Mouse (Mus musculus): ENCODE results near the gene Slc6a3.

Gene Slc6a3

GRCm38 (mm10) chr13:73536403-73536821, at the start of gene Slc6a3:
Gene Slc6a3, plus strand, starts transcription at chr13:73536747.
- no peak for DNase-seq (ENCODE audit: low spot score in 2 of 2)

- no peak for DNase-seq (ENCODE audit: low spot score in 2 of 2)
Observed at GRCm38 (mm10) chr13:73488105-73488504, 48.4 kb upstream of the Slc6a3 start.

DNA sequence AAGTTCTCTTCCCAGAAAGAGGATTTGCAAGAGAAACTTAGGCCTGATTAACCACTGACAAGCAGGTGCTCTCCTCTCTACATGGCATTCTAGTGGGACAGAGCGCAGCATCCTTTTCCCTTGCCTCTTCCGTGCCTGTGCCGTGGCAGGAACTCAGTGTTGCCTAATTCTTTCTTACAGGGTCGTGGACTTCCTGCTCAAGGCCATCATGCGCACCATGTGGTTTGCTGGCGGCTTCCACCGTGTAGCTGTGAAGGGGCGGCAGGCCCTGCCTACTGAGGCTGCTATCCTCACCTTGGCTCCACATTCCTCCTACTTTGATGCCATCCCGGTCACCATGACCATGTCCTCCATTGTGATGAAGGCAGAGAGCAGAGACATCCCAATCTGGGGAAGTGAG, 47.8 kb upstream of the Slc6a3 start:
- no peak for DNase-seq (ENCODE audit: low spot score in 2 of 2)

DNA sequence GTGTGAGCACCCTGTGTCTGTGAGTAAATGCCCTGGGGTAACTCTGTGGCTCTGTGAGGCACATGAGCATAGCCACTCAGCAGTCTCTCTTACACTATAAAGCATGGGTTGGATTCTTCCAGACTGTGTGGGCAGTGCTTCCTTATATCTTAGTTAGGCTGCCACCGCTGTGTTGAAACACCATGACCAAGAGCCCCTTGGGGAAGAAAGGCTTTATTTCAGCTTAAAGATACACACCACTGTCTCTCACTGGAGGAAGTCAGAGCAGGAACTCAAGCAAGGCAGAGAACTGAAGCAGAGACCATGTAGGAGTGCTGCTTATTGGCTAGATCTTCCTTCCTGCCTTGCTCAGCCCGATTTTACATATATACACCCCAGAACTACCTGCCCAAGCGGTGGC, 46.6 kb upstream of the Slc6a3 start:
- DNase-seq (ENCODE audit: low spot score in 2 of 2), result no peak

- peak in 1 of 2 experiments; percentile 34 for DNase-seq (ENCODE audit: low spot score in 2 of 2)
Observed at GRCm38 (mm10) chr13:73490564-73491170, 45.9 kb upstream of the Slc6a3 start.

DNA sequence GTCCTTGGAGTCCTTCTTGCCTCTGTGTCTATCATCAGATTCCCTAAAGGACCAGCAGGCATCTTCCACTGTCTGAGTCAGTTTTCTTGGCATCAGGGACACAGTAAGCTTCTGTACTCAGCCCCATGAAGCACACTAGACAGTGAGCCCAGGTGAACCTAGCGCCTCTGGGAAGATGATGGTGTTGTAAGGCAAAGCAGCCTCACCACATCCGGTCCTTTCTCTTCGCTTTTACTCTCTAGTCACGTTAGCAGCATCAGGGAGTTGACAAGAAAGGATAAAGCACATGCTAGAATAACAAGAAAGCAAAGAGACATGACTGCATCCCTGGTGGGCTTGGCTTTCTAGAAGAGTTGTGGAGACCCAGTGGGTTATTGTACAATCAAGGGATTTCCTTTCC, 43.4 kb upstream of the Slc6a3 start:
- DNase-seq (ENCODE audit: low spot score in 2 of 2), result no peak

GRCm38 (mm10) chr13:73494528-73494927, 42.0 kb upstream of the Slc6a3 start:
- DNase-seq (ENCODE audit: low spot score in 2 of 2), result no peak

GRCm38 (mm10) chr13:73496137-73496536, 40.4 kb upstream of the Slc6a3 start:
- DNase-seq (ENCODE audit: low spot score in 2 of 2), result no peak

DNA sequence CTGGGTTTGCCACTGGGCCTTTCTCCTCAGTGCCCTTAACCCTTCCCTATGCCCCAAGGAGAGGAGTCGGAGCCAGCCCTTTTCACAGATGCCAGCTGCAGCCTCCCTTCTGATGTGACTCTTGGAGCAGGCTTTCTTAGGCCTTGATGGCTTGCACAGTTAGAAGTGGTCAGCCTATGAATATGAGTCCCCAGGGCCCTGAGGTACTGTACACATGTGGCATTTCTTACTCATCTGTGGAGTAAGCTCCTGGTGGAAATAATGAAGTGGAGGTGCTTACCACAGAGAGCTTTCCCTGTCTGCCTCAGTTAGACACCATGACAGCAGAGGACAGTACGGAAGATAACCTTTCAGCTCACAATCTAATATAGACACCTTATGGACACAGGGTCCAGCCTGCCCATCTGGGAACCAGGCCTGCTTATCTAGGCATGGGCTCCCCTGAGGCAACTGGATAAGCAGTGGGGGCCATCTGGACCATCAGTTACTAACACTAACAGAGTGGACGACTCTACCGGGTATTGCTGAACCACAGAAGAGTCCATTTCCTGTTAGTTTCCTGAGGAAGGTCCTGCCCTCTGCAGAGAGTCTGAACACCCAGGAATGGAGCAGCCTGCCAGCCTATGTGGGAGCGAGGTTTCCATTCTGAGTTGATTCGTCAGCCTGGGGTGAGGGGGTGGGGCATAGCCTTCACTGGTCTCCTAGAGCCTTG, 36.5 kb upstream of the Slc6a3 start:
- DNase-seq (ENCODE audit: low spot score in 2 of 2), result no peak

DNA sequence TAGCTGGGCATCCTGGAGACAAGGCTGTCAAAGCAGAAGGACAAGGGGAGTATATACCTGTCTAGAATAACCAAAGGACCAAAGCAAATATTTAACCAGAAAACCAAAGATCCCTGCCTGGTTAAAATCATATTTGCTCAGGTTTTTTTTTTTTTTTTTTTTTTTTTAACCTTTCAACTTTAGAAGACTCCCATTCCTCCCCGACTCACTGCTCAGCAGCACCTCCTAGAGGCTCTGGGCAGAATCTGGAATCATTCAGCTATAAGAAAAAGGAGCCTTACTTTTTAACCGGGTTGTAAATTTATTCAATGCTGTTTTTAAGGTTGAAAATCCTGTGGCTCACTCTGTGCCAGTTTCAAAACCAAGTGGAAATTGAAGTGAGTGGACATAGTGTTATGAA, 33.8 kb upstream of the Slc6a3 start:
- DNase-seq (ENCODE audit: low spot score in 2 of 2), result no peak

DNA sequence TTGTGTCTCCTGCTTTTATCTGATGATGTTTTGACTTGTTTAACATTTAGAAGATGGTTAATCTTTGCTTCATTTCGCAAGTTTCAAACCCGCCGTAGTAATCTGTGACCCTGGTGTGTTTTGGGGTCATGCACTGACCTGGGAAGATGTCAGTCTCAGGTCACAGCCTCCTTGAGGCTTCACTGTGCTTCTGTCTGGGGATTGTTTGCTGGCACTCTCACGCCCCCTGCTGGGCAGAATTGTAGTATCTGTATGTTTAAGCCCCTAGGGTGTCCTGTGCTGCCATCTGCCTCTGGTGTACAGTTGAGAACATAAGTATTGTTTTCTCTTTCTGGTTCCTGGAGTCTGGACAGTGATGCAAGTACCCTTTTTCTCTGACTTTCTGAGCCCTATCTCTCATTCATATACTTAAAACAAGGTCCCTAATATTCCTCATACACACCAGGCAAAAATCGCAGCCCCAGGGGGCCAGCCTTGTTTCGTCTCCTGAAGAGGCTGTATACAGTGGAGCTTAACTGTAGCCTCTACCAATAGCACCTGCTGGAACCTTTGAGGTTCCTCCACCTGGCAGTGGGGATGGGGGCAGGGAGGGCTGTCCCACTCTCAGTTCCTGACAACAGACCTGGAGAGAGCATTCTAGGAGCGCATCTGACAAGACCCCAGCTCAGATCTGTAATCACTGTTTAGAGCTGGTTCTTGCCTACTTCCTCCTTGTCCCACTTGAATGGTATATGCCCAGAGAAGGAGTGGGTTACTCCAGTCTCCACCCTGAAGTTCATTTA, 30.7 kb upstream of the Slc6a3 start:
- DNase-seq (ENCODE audit: low spot score in 2 of 2), result peak; percentile 69 to 74

DNA sequence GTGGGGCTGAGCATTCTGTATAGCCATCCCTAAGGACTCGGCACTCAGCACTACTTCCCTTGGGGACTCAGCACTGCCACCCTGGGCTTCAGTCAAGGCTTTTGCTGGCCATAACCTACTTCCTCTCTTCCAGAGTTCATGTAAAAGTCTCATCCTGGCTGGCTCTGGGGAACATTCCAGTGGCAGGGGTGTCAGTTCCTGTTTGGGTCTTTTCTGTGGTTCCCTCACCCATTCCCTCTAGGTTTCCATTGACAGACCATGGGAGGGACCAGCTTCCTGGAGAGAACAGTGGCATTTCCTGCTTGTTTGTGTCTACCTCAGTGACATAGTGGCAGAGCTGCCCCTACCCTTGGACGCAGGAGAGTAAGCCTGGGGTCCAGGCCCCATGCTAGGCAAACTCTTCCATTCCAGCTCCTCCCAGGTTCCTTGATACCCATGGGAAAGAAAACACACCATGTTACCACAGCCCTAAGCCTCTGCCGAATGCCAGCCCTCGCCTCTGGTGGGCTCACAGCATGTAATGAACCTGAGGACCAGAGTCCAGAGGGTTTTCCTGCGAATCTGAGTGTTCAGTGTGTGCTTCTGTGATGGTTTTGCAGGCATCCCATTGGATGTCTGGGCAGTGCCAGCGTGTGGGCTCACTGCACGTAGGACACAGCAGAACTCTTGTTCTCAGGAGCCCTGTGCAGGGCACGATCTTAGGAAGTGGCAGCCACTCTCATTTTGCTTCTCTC, 27.6 kb upstream of the Slc6a3 start:
- no peak for DNase-seq (ENCODE audit: low spot score in 2 of 2)

DNA sequence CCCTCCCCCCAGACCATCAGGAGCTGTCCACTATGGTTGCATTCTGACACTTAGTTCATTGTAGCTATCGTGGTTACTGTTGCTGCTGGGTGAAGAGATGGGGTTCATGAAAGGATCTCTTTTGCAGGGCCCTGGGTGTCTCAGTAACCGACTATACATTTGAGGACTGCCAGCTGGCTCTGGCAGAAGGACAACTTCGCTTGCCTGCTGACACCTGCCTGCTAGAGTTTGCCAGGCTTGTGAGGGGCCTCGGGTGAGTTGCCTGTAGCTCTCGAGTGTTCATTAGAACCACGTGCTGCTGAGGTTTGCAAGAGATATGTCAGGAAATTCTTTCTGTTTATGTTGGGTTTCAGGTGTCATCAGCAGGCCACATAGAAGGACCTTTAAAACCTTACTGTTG, 26.7 kb upstream of the Slc6a3 start:
- DNase-seq (ENCODE audit: low spot score in 2 of 2), result no peak

DNA sequence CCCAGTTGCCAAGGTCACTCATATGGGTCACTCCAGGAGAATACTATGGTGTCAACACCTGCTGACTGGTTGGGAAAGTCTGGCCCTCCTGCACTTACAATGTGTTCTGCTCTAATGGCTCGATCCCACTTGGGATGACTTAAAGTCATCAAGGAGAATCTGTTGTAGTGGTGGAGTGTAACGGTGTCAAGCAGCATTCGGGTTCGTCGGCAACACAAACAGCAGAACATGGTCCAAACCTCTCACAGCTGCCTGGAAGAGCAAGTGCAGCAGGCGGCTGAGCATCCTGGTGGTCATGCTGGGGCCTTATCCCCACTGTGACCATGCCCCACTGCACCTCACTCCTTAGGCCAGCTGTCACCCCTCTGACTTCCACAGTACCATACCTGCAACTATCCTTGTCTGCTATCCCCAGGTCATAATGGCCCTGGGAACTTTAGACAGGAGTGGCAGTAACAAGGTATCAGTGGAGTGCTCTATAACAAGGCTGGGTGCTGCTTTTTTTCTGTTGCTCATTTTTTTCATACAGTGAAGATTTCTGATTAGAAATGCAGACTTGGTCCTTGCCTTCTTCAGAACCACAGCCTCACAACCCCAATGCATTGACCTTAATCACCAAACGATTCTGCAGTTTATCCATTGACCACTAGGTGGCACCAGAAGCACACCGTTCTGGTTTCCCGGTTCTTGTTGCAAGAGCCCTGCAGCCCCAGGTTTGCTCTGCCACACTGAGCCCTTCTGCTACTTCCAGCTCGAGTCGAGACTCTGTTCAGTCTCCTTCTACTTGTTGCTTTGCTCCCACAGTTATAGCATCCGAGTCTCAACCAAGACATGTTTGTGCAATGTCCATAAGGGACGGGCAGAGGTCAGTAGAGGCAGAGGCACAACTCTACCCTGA, 23.5 kb upstream of the Slc6a3 start:
- DNase-seq (ENCODE audit: low spot score in 2 of 2), result peak; percentile 55 to 56

GRCm38 (mm10) chr13:73516886-73517285, 19.7 kb upstream of the Slc6a3 start:
- no peak for DNase-seq (ENCODE audit: low spot score in 2 of 2)

- DNase-seq (ENCODE audit: low spot score in 2 of 2), result no peak
Observed at GRCm38 (mm10) chr13:73533716-73534115, 2.8 kb upstream of the Slc6a3 start.

GRCm38 (mm10) chr13:73535287-73535686, 1.3 kb upstream of the Slc6a3 start:
- DNase-seq (ENCODE audit: low spot score in 2 of 2), result no peak

DNA sequence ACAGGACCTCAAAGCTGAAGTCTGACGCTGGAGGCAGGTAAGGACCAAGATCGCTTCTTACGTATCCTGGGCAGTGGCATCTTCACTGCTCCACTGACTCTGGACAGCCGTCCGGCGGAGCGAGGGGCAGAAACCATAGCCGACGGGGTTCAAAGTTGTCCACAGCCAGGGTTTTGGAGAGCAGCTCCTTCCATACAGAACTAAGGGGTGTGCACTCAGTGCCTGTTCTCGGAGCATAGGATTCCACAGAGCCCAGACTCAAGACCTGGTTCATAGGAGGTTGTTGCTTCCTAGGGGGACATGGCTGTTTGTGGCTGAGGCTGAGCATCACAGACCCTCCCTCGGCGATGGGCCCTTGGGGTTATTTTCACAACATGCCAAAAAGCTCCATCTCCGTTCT, 277 bp downstream of the Slc6a3 start:
- no peak for DNase-seq (ENCODE audit: low spot score in 2 of 2)

DNA sequence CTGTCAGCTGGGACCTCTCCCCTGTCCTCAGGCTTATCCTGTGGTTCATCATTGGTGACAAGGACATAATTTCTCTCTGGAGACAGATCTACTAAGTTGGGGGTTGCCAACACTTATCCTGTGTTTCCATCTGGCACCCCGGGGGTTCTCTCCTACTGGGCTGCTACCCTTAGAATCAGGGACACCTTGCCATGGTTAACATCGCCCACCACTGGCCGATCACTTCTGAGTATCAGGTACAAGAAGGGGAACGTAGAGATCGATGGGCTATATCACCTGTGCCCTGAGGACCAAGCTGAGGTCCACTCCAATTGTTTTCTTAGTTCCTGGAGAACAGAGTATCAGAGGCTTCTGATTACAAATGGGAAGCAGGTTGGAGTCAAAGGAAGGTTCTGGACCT, 27.7 kb downstream of the Slc6a3 start:
- no peak for DNase-seq (ENCODE audit: low spot score in 2 of 2)

- no peak for DNase-seq (ENCODE audit: low spot score in 2 of 2)
Observed at GRCm38 (mm10) chr13:73575051-73575450, 38.5 kb downstream of the Slc6a3 start.

DNA sequence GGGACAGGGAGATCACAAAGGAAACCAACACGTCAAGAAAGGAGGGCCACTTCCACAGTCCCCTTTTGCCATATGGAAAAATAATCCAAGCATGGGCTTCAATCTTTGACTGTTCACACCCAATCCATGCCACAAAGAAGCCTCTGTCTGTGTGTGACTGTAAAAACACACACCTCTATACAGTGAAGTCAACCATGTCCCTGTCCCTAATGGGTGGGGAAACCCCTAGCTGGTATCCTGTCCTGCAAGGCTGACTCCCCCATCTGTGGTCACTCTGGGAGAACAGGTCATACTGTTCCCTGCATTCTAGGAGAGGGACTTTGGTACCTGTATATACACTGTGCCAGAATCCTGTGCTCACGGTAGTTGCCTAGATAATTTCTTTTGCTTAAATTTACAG, 40.7 kb downstream of the Slc6a3 start:
- DNase-seq (ENCODE audit: low spot score in 2 of 2), result no peak
